Mouse (Mus musculus) liver, postnatal 0 days (tissue): ENCODE data around the gene Eefsec.

Source experiments
- CTCF ChIP-seq: sonication (generic); IDR thresholded peaks from 2 replicates; pipeline ENCODE4 v1.5.1; 2016; ENCODE audit warnings: antibody characterized with exemption, low read depth
- EP300 ChIP-seq: IDR thresholded peaks from 2 replicates; pipeline ENCODE4 v1.6.1; 2016; ENCODE audit warnings: antibody characterized with exemption, low read depth, mild to moderate bottlenecking

GRCm38 (mm10) chr6:88301234-88301633 is 145.1 kb downstream of the Eefsec start:
- TF ChIP-seq CTCF (no peak), EP300 (no peak)
